Mouse (Mus musculus) layer of hippocampus, adult 18-20 months (tissue): ENCODE measurements around the gene Atp6v0a4. TPM values are rescaled to one million over a fixed set of nuclear protein-coding genes. Genes with fewer than 3 reads are reported as not detected.

Experiments
- DNase-seq, 2 experiments: peaks; one replicate each; pipeline ENCODE4 v3.0.0; 2022; ENCODE audit warnings: low spot score in 2 of 2
- total RNA-seq, 2 experiments: library from RNA; stranded (reverse); gene quantifications; 2 replicates each; pipeline ENCODE4 v1.2.3; 2021

Gene Atp6v0a4
- total RNA-seq, 2 experiments from 2014 or later: 1.6 to 1.7 TPM

- no peak for DNase-seq
Observed at GRCm38 (mm10) chr6:38125462-38125861, 1.1 kb upstream of the Atp6v0a4 start.

- no peak for DNase-seq
Observed at GRCm38 (mm10) chr6:38124882-38125281, 496 bp upstream of the Atp6v0a4 start.

GRCm38 (mm10) chr6:38123471-38124206 lies 747 bp downstream of the Atp6v0a4 start:
- no peak for DNase-seq

- DNase-seq: no peak
Observed at GRCm38 (mm10) chr6:38122791-38123190, 1.6 kb downstream of the Atp6v0a4 start.

GRCm38 (mm10) chr6:38121843-38122242 lies 2.5 kb downstream of the Atp6v0a4 start:
- no peak for DNase-seq

- no peak for DNase-seq
Observed at GRCm38 (mm10) chr6:38120681-38121371, 3.6 kb downstream of the Atp6v0a4 start.

GRCm38 (mm10) chr6:38118341-38118740 lies 6.0 kb downstream of the Atp6v0a4 start:
- DNase-seq: no peak

GRCm38 (mm10) chr6:38116107-38116770 lies 8.1 kb downstream of the Atp6v0a4 start:
- peak; percentile 73 to 87 for DNase-seq

GRCm38 (mm10) chr6:38110859-38111258 lies 13.5 kb downstream of the Atp6v0a4 start:
- no peak for DNase-seq

- DNase-seq: no peak
Observed at GRCm38 (mm10) chr6:38109871-38110270, 14.5 kb downstream of the Atp6v0a4 start.

GRCm38 (mm10) chr6:38109160-38109795 lies 15.1 kb downstream of the Atp6v0a4 start, which contains the start of gene Tmem213:
TSS of gene Tmem213 (plus strand) at chr6:38109255.
- no peak for DNase-seq

- DNase-seq: no peak
Observed at GRCm38 (mm10) chr6:38108449-38108848, 15.9 kb downstream of the Atp6v0a4 start.

- no peak for DNase-seq
Observed at GRCm38 (mm10) chr6:38105924-38106323, 18.5 kb downstream of the Atp6v0a4 start.

- no peak for DNase-seq
Observed at GRCm38 (mm10) chr6:38103775-38104174, 20.6 kb downstream of the Atp6v0a4 start.

- no peak for DNase-seq
Observed at GRCm38 (mm10) chr6:38102216-38102795, 22.1 kb downstream of the Atp6v0a4 start.

GRCm38 (mm10) chr6:38096961-38097370 lies 27.4 kb downstream of the Atp6v0a4 start:
- DNase-seq: no peak

- no peak for DNase-seq
Observed at GRCm38 (mm10) chr6:38094701-38095100, 29.7 kb downstream of the Atp6v0a4 start.

GRCm38 (mm10) chr6:38092539-38092938 lies 31.8 kb downstream of the Atp6v0a4 start:
- no peak for DNase-seq

GRCm38 (mm10) chr6:38087242-38088026 lies 37.0 kb downstream of the Atp6v0a4 start:
- DNase-seq: no peak

- DNase-seq: no peak
Observed at GRCm38 (mm10) chr6:38083204-38083603, 41.2 kb downstream of the Atp6v0a4 start.
